Mouse (Mus musculus): ENCODE results near the gene Nlgn1. TPM values are rescaled to one million over a fixed set of nuclear protein-coding genes. Genes with fewer than 3 reads are reported as not detected.
A peak's percentile ranks its signal among the peaks of the same experiment; 100 is the strongest.

Gene Nlgn1
- total RNA-seq, 2 experiments from 2014 or later = 105 to 106 TPM

- DNase-seq (ENCODE audit: low spot score in 2 of 2) = no peak
- intact Hi-C loops (cut with DNase I) = no loop called here
Observed at GRCm38 (mm10) chr3:26117071-26117470, 215.2 kb downstream of the Nlgn1 start.

GRCm38 (mm10) chr3:26106361-26106760 is 225.9 kb downstream of the Nlgn1 start:
- intact Hi-C loops (cut with DNase I) = no loop called here
- DNase-seq (ENCODE audit: low spot score in 2 of 2) = no peak

- intact Hi-C loops (cut with DNase I) = no loop called here
- no peak for DNase-seq (ENCODE audit: low spot score in 2 of 2)
Observed at GRCm38 (mm10) chr3:26105528-26105927, 226.7 kb downstream of the Nlgn1 start.

- no peak for DNase-seq (ENCODE audit: low spot score in 2 of 2)
- intact Hi-C loops (cut with DNase I) = no loop called here
Observed at GRCm38 (mm10) chr3:26102271-26102670, 230.0 kb downstream of the Nlgn1 start.

GRCm38 (mm10) chr3:26095551-26095950 is 236.7 kb downstream of the Nlgn1 start:
- no peak for DNase-seq (ENCODE audit: low spot score in 2 of 2)
- intact Hi-C loops (cut with DNase I) = loop anchor here (2.0 kb wide), 1 partner anchor 55 kb away; no protein-coding TSS in a partner anchor

- no peak for DNase-seq (ENCODE audit: low spot score in 2 of 2)
- intact Hi-C loops (cut with DNase I) = no loop called here
Observed at GRCm38 (mm10) chr3:26069366-26069765, 262.9 kb downstream of the Nlgn1 start.

GRCm38 (mm10) chr3:26050769-26051168 is 281.5 kb downstream of the Nlgn1 start:
- intact Hi-C loops (cut with DNase I) = no loop called here
- no peak for DNase-seq (ENCODE audit: low spot score in 2 of 2)

- no peak for DNase-seq (ENCODE audit: low spot score in 2 of 2)
- intact Hi-C loops (cut with DNase I) = no loop called here
Observed at GRCm38 (mm10) chr3:26042966-26043365, 289.3 kb downstream of the Nlgn1 start.

GRCm38 (mm10) chr3:26039696-26040095 is 292.6 kb downstream of the Nlgn1 start:
- DNase-seq (ENCODE audit: low spot score in 2 of 2) = no peak
- intact Hi-C loops (cut with DNase I) = no loop called here

GRCm38 (mm10) chr3:26026025-26026424 is 306.2 kb downstream of the Nlgn1 start:
- DNase-seq (ENCODE audit: low spot score in 2 of 2) = no peak
- intact Hi-C loops (cut with DNase I) = no loop called here

- DNase-seq (ENCODE audit: low spot score in 2 of 2) = no peak
- intact Hi-C loops (cut with DNase I) = no loop called here
Observed at GRCm38 (mm10) chr3:26023217-26023616, 309.0 kb downstream of the Nlgn1 start.

GRCm38 (mm10) chr3:26021632-26022184 is 310.6 kb downstream of the Nlgn1 start:
- no peak for DNase-seq (ENCODE audit: low spot score in 2 of 2)
- intact Hi-C loops (cut with DNase I) = no loop called here

GRCm38 (mm10) chr3:26011310-26012078 is 320.8 kb downstream of the Nlgn1 start:
- intact Hi-C loops (cut with DNase I) = no loop called here
- no peak for DNase-seq (ENCODE audit: low spot score in 2 of 2)

GRCm38 (mm10) chr3:26002863-26003608 is 329.2 kb downstream of the Nlgn1 start:
- intact Hi-C loops (cut with DNase I) = loop anchor here (5.0 kb wide), 1 partner anchor 149 kb away; no protein-coding TSS in a partner anchor
- DNase-seq (ENCODE audit: low spot score in 2 of 2) = peak; percentile 12 to 30

GRCm38 (mm10) chr3:26002367-26002766 is 329.9 kb downstream of the Nlgn1 start:
- intact Hi-C loops (cut with DNase I) = loop anchor here (5.0 kb wide), 1 partner anchor 150 kb away; no protein-coding TSS in a partner anchor
- peak; percentile 38 to 40 for DNase-seq (ENCODE audit: low spot score in 2 of 2)

- intact Hi-C loops (cut with DNase I) = no loop called here
- no peak for DNase-seq (ENCODE audit: low spot score in 2 of 2)
Observed at GRCm38 (mm10) chr3:25967546-25967945, 364.7 kb downstream of the Nlgn1 start.

- intact Hi-C loops (cut with DNase I) = loop anchor here (2.0 kb wide), 1 partner anchor 13 kb away; no protein-coding TSS in a partner anchor
- DNase-seq (ENCODE audit: low spot score in 2 of 2) = no peak
Observed at GRCm38 (mm10) chr3:25964237-25964636, 368.0 kb downstream of the Nlgn1 start.

GRCm38 (mm10) chr3:25963568-25963967 is 368.7 kb downstream of the Nlgn1 start:
- intact Hi-C loops (cut with DNase I) = no loop called here
- DNase-seq (ENCODE audit: low spot score in 2 of 2) = no peak

- no peak for DNase-seq (ENCODE audit: low spot score in 2 of 2)
Observed at GRCm38 (mm10) chr3:25916535-25916934, 415.7 kb downstream of the Nlgn1 start.

GRCm38 (mm10) chr3:25914365-25915065 is 417.7 kb downstream of the Nlgn1 start:
- intact Hi-C loops (cut with DNase I) = no loop called here
- DNase-seq (ENCODE audit: low spot score in 2 of 2) = no peak

More at GRCm38 (mm10) chr3:25916535-25916934, 415.7 kb downstream of the Nlgn1 start:
- intact Hi-C loops (cut with DNase I) = no loop called here

All from left cerebral cortex, postnatal 14 days (tissue).